Mouse (Mus musculus) stomach, postnatal 0 days (tissue): Measurements from ENCODE around the gene Slc26a10. TPM values are rescaled to one million over a fixed set of nuclear protein-coding genes. Genes with fewer than 3 reads are reported as not detected.
A peak's percentile ranks its signal among the peaks of the same experiment; 100 is the strongest.

Source experiments
- ATAC-seq: fragments of 200-750 bp; cut with Nextera tagmentation; 2 replicates; pipeline ENCODE4 v1.8.0; 2017; ENCODE audit not compliant: low FRiP score, low TSS enrichment
- DNase-seq: peaks from one replicate; pipeline ENCODE4 v3.0.0-alpha.2; 2016; ENCODE audit warnings: low spot score
- H3K27ac ChIP-seq: fragments of 300-500 bp; sonication (generic); replicated peaks from 2 replicates; pipeline ENCODE4 v1.5.1; 2014; ENCODE audit warnings: mild to moderate bottlenecking, control low read depth
- H3K27me3 ChIP-seq: fragments of 300-500 bp; sonication (generic); 2 replicates; pipeline ENCODE4 v1.6.1; 2014; ENCODE audit warnings: low read length; ENCODE audit not compliant: control insufficient read depth, insufficient read depth
- H3K36me3 ChIP-seq: fragments of 300-500 bp; sonication (generic); 2 replicates; pipeline ENCODE4 v1.6.1; 2014; ENCODE audit warnings: low read length, mixed read lengths; ENCODE audit not compliant: control insufficient read depth, insufficient read depth
- H3K4me1 ChIP-seq: fragments of 300-500 bp; sonication (generic); replicated peaks from 2 replicates; pipeline ENCODE4 v1.6.1; 2014; ENCODE audit warnings: antibody characterized with exemption; ENCODE audit not compliant: control insufficient read depth, insufficient read depth
- H3K4me2 ChIP-seq: fragments of 300-500 bp; sonication (generic); replicated peaks from 2 replicates; pipeline ENCODE4 v1.6.1; 2014; ENCODE audit warnings: low read depth, mild to moderate bottlenecking, control low read depth, moderate library complexity
- H3K4me3 ChIP-seq: fragments of 300-500 bp; sonication (generic); 2 replicates; pipeline ENCODE4 v1.5.1; 2014; ENCODE audit warnings: low read depth, low read length, control low read depth
- H3K9ac ChIP-seq: fragments of 300-500 bp; sonication (generic); 2 replicates; pipeline ENCODE4 v1.6.1; 2014; ENCODE audit warnings: mild to moderate bottlenecking, low read length, control low read depth, mixed read lengths
- H3K9me3 ChIP-seq: fragments of 300-500 bp; sonication (generic); 2 replicates; pipeline ENCODE4 v1.6.1; 2016; ENCODE audit warnings: low read length; ENCODE audit not compliant: control insufficient read depth
- CTCF ChIP-seq: IDR thresholded peaks from 2 replicates; pipeline ENCODE4 v1.5.1; 2016; ENCODE audit warnings: antibody characterized with exemption, low read depth, mild to moderate bottlenecking, moderate library complexity
- EP300 ChIP-seq: optimal IDR thresholded peaks from 2 replicates; pipeline ENCODE3; 2016; ENCODE audit warnings: antibody characterized with exemption
- WGBS: fragments of 180-500 bp; shearing (Covaris S2); extraction: QIAGEN DNeasy Blood & Tissue Kit; methylation state at CpG from one replicate; pipeline ENCODE4 v1.1.7; 2014; 5-methylcytosine and 5-hydroxymethylcytosine counted together
- polyA plus RNA-seq: library from polyadenylated mRNA; unstranded; fragments of >200 nt; fragmentation: Nextera tagmentation; extraction: Ambion mirVana; gene quantifications from 2 replicates; pipeline ENCODE4 v1.2.1, GENCODE M21; 2015

The Slc26a10 gene
- polyA plus RNA-seq, 1 experiment from 2014 or later = 0.70 TPM

- ATAC-seq = no peak
- Histone ChIP-seq H3K9me3 (no peaks in the 10 kb centered on the region), H3K4me3 (no peak overlapping the region), H3K27ac (peak overlapping the region; percentile 53; the same call in 1 of the 2 replicates), H3K9ac (no peak overlapping the region), H3K36me3 (no peaks in the 10 kb centered on the region), H3K27me3 (no peaks in the 10 kb centered on the region), H3K4me2 (no peak overlapping the region), H3K4me1 (no peaks in the 10 kb centered on the region)
- 67% methylated on average over 7 of the region's 7 CpGs for WGBS
- DNase-seq = no peak
- TF ChIP-seq EP300 (no peak), CTCF (no peak)
These were observed 35.9 kb downstream of the Slc26a10 start for GRCm38 (mm10) chr10:127144536-127144935.

GRCm38 (mm10) chr10:127143228-127143627 lies 37.2 kb downstream of the Slc26a10 start:
- Histone ChIP-seq H3K9me3 (no peaks in the 10 kb centered on the region), H3K27me3 (no peaks in the 10 kb centered on the region), H3K36me3 (no peaks in the 10 kb centered on the region), H3K4me1 (no peaks in the 10 kb centered on the region), H3K9ac (no peak overlapping the region), H3K4me2 (no peak overlapping the region), H3K4me3 (no peak overlapping the region), H3K27ac (no peak overlapping the region)
- 91% methylated on average over 8 of the region's 8 CpGs for WGBS
- no peak for TF ChIP-seq CTCF
- TF ChIP-seq EP300 = no peak
- no peak for DNase-seq
- no peak for ATAC-seq

- ATAC-seq (no peak), DNase-seq (no peak)
- Histone ChIP-seq H3K27me3 (no peaks in the 10 kb centered on the region), H3K27ac (no peak overlapping the region), H3K4me1 (no peaks in the 10 kb centered on the region), H3K4me3 (no peak overlapping the region), H3K36me3 (no peaks in the 10 kb centered on the region), H3K9ac (no peak overlapping the region), H3K9me3 (no peaks in the 10 kb centered on the region), H3K4me2 (no peak overlapping the region)
- WGBS = 58% methylated on average over 8 of the region's 8 CpGs
- TF ChIP-seq EP300 (no peak), CTCF (no peak)
These were observed 38.9 kb downstream of the Slc26a10 start for GRCm38 (mm10) chr10:127141500-127141899.

GRCm38 (mm10) chr10:127140971-127141370 lies 39.5 kb downstream of the Slc26a10 start:
- no peak overlapping the region for H3K27ac ChIP-seq
- no peak overlapping the region for H3K4me3 ChIP-seq
- TF ChIP-seq EP300 (no peak), CTCF (no peak)
- no peak overlapping the region for H3K9ac ChIP-seq
- no peaks in the 10 kb centered on the region for H3K4me1 ChIP-seq
- no peak overlapping the region for H3K4me2 ChIP-seq
- no peaks in the 10 kb centered on the region for H3K27me3 ChIP-seq
- no peak for DNase-seq
- H3K9me3 ChIP-seq = no peaks in the 10 kb centered on the region
- H3K36me3 ChIP-seq = no peaks in the 10 kb centered on the region
- ATAC-seq = no peak
- WGBS = 67% methylated on average over 11 of the region's 11 CpGs

- peak; percentile 90 for ATAC-seq
- no peak for TF ChIP-seq EP300
- peak; percentile 69 for DNase-seq
- 0 out of 2 replicates have a peak overlapping the region, but pooled peaks have one; percentile 19 for H3K27ac ChIP-seq
- H3K4me1 ChIP-seq = no peaks in the 10 kb centered on the region
- H3K36me3 ChIP-seq = no peaks in the 10 kb centered on the region
- no peaks in the 10 kb centered on the region for H3K27me3 ChIP-seq
- no peak overlapping the region for H3K4me3 ChIP-seq
- no peak overlapping the region for H3K9ac ChIP-seq
- WGBS = 66% methylated on average over 18 of the region's 18 CpGs
- H3K4me2 ChIP-seq = no peak overlapping the region
- no peaks in the 10 kb centered on the region for H3K9me3 ChIP-seq
These were observed 41.9 kb downstream of the Slc26a10 start for GRCm38 (mm10) chr10:127138328-127139141.

- no peak overlapping the region for H3K9ac ChIP-seq
- no peaks in the 10 kb centered on the region for H3K4me1 ChIP-seq
- H3K27ac ChIP-seq = 0 out of 2 replicates have a peak overlapping the region, but pooled peaks have one; percentile 19
- no peak overlapping the region for H3K4me2 ChIP-seq
- no peak overlapping the region for H3K4me3 ChIP-seq
- H3K27me3 ChIP-seq = no peaks in the 10 kb centered on the region
- TF ChIP-seq CTCF = no peak
- no peak for TF ChIP-seq EP300
- H3K9me3 ChIP-seq = no peaks in the 10 kb centered on the region
- H3K36me3 ChIP-seq = no peaks in the 10 kb centered on the region
- ATAC-seq (no peak), DNase-seq (no peak)
- WGBS = 59% methylated on average over 3 of the region's 3 CpGs
These were observed 42.5 kb downstream of the Slc26a10 start for GRCm38 (mm10) chr10:127137896-127138295.
